Comparison of ENCODE assay signal across 7 mouse cellular contexts in the genomic region with DNA sequence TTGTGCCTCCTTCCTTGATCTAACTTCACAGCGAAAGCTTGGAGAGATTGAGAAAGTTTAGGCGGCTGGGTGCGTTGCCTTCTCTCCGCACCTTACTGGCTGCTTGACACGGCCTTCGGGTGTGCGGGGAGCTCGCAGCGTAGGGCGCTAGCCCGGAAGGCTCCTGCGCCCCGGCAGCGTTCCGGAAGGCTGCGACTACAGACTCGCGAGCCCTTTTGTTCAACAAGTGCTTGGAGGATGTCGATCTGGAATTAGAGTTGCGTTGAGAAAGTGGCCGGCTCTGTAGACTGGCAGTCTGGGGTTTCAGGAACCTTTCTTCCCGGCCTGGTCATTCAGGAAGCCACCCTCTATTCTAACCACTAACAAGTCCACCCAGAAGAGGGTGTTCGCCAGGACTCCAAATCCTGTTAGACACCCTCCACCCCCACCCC. TPM values are rescaled to one million over a fixed set of nuclear protein-coding genes. Genes with fewer than 3 reads are reported as not detected.
DNase-seq lines count a peak whose midpoint lies in the region; ATAC-seq and TF ChIP-seq lines count a peak whose summit lies in the region.

No protein-coding gene starts in this region.

- H3K4me2 ChIP-seq in heart, postnatal 0 days (ENCODE audit: low read depth, low read length): peak overlapping the region; percentile 76
- peak overlapping the region; percentile 94 for H3K4me2 ChIP-seq in midbrain, embryonic 11.5 days

- H3K36me3 ChIP-seq in heart, postnatal 0 days (replicated peaks; ENCODE audit: control insufficient read depth, insufficient read depth, low read length): no peaks in the 10 kb centered on the region
- no peaks in the 10 kb centered on the region for H3K36me3 ChIP-seq in limb, embryonic 10.5 days
- no peaks in the 10 kb centered on the region for H3K36me3 ChIP-seq in midbrain, embryonic 11.5 days (ENCODE audit: control insufficient read depth, insufficient read depth, low read length)

- peak; percentile 69 for DNase-seq in 3134 (ENCODE audit: extremely low read depth, insufficient read length, low spot score)
- DNase-seq in CD4-positive helper T cell, adult 2 months (ENCODE audit: low read depth, low spot score): peak; percentile 70
- peak; percentile 50 for DNase-seq in embryo, embryonic 10.5 days (ENCODE audit: low spot score)
- no peak for DNase-seq in heart, postnatal 0 days (ENCODE audit: low spot score)
- peak; percentile 49 for DNase-seq in limb, embryonic 10.5 days (ENCODE audit: low spot score)
- DNase-seq in midbrain, embryonic 11.5 days (ENCODE audit: low spot score, missing footprints): peak; percentile 94
- DNase-seq in thymus, postnatal 14 days: peak; percentile 78

- H3K9ac ChIP-seq in heart, postnatal 0 days (replicated peaks; ENCODE audit: low read depth, low read length): peak overlapping the region; percentile 63
- peak overlapping the region; percentile 80 for H3K9ac ChIP-seq in midbrain, embryonic 11.5 days (ENCODE audit: low read length)

- no peaks in the 10 kb centered on the region for H3K9me3 ChIP-seq in heart, postnatal 0 days (replicated peaks; ENCODE audit: control insufficient read depth, low read length)
- no peaks in the 10 kb centered on the region for H3K9me3 ChIP-seq in limb, embryonic 10.5 days (replicated peaks)
- no peaks in the 10 kb centered on the region for H3K9me3 ChIP-seq in midbrain, embryonic 11.5 days (ENCODE audit: control insufficient read depth, low read length)

- peak overlapping the region; percentile 65 for H3K4me3 ChIP-seq in heart, postnatal 0 days (ENCODE audit: low read depth, low read length)
- H3K4me3 ChIP-seq in limb, embryonic 10.5 days: peak overlapping the region; percentile 83
- H3K4me3 ChIP-seq in midbrain, embryonic 11.5 days (ENCODE audit: low read depth, low read length): peak overlapping the region; percentile 75

- peaks cover 18% of the 10 kb centered on the region; the same call in 1 of the 2 replicates for H3K4me1 ChIP-seq in heart, postnatal 0 days (ENCODE audit: control insufficient read depth, insufficient read depth)
- H3K4me1 ChIP-seq in limb, embryonic 10.5 days: peaks cover 58% of the 10 kb centered on the region
- H3K4me1 ChIP-seq in midbrain, embryonic 11.5 days (ENCODE audit: control insufficient read depth, insufficient read depth, low read length): peaks cover 18% of the 10 kb centered on the region; the same call in 1 of the 2 replicates

- no peak for TF ChIP-seq EP300 in heart, postnatal 0 days (IDR thresholded peaks at IDR 0.05; ENCODE audit: low read depth)

- no peak for ATAC-seq in heart, postnatal 0 days (ENCODE audit: insufficient read depth, low read depth)
- no peak for ATAC-seq in midbrain, embryonic 11.5 days (ENCODE audit: low FRiP score)

- H3K27me3 ChIP-seq in heart, postnatal 0 days (ENCODE audit: control insufficient read depth, insufficient read depth, low read length): no peaks in the 10 kb centered on the region
- no peaks in the 10 kb centered on the region for H3K27me3 ChIP-seq in limb, embryonic 10.5 days (ENCODE audit: low read depth, poor library complexity, severe bottlenecking)
- no peaks in the 10 kb centered on the region for H3K27me3 ChIP-seq in midbrain, embryonic 11.5 days (ENCODE audit: control insufficient read depth, insufficient read depth, low read length)

- TF ChIP-seq CTCF in heart, postnatal 0 days (IDR thresholded peaks at IDR 0.05; ENCODE audit: low read depth): no peak

- WGBS in heart, postnatal 0 days: 1% methylated on average over 23 of the region's 23 CpGs
- under 1% methylated on average over 23 of the region's 23 CpGs for WGBS in limb, embryonic 10.5 days
- under 1% methylated on average over 23 of the region's 23 CpGs for WGBS in midbrain, embryonic 11.5 days

- H3K27ac ChIP-seq in heart, postnatal 0 days (ENCODE audit: low read depth): peak overlapping the region; percentile 21
- H3K27ac ChIP-seq in limb, embryonic 10.5 days: peak overlapping the region; percentile 89
- no peak overlapping the region for H3K27ac ChIP-seq in midbrain, embryonic 11.5 days (ENCODE audit: low read depth, low read length)

RNA-seq across cellular contexts. Expression of gene Hpcal1, which starts 1.2 kb away (rescaled TPM):
- 14.8 and 19.1 TPM in 2 replicates for total RNA-seq in heart, postnatal 0 days (2014; rRNA removed; ENCODE audit: low replicate concordance)
- polyA plus RNA-seq in heart, postnatal 0 days (2015; fragmentation: Nextera tagmentation; extraction: Ambion mirVana): 21.9 and 22.5 TPM in 2 replicates
- 34.2 and 35.3 TPM in 2 replicates for polyA plus RNA-seq in limb, embryonic 10.5 days (2016; fragmentation: Nextera tagmentation; extraction: Ambion mirVana)
- 36.4 and 39.1 TPM in 2 replicates for polyA plus RNA-seq in midbrain, embryonic 11.5 days (2014; fragmentation: Nextera tagmentation; extraction: Ambion mirVana)
